Mouse (Mus musculus) splenic B cell, adult 2 months (primary cell): ENCODE data around the gene Zmynd15.

ENCODE experiments used
- DNase-seq: peaks from one replicate; pipeline ENCODE4 v3.0.0-alpha.2; 2011; ENCODE audit warnings: low read depth, low spot score
- H3K27me3 ChIP-seq: 2 replicates; pipeline ENCODE4 v1.6.1; 2012; ENCODE audit warnings: mild to moderate bottlenecking, low read length, moderate library complexity, mixed read lengths; ENCODE audit not compliant: control insufficient read depth, poor library complexity, insufficient read depth, severe bottlenecking
- H3K36me3 ChIP-seq: 2 replicates; pipeline ENCODE4 v1.6.1; 2012; ENCODE audit warnings: mild to moderate bottlenecking, low read length, moderate library complexity, mixed read lengths; ENCODE audit not compliant: control insufficient read depth, poor library complexity, insufficient read depth, severe bottlenecking

Zmynd15 gene

GRCm38 (mm10) chr11:70506962-70507515, 47.8 kb downstream of the Zmynd15 start:
- H3K36me3 ChIP-seq, result no peaks in the 10 kb centered on the region
- no peak for DNase-seq
- no peaks in the 10 kb centered on the region; the same call in 1 of the 2 replicates for H3K27me3 ChIP-seq

GRCm38 (mm10) chr11:70509753-70510564, 50.7 kb downstream of the Zmynd15 start:
- no peaks in the 10 kb centered on the region for H3K36me3 ChIP-seq
- no peaks in the 10 kb centered on the region for H3K27me3 ChIP-seq
- DNase-seq, result peak; percentile 79

- Histone ChIP-seq H3K27me3 (no peaks in the 10 kb centered on the region), H3K36me3 (no peaks in the 10 kb centered on the region)
- DNase-seq, result no peak
Measured at GRCm38 (mm10) chr11:70511242-70511641, 52.0 kb downstream of the Zmynd15 start.

- Histone ChIP-seq H3K36me3 (no peaks in the 10 kb centered on the region), H3K27me3 (no peaks in the 10 kb centered on the region)
- no peak for DNase-seq
Measured at GRCm38 (mm10) chr11:70511825-70512224, 52.6 kb downstream of the Zmynd15 start.

GRCm38 (mm10) chr11:70512709-70513342, 53.6 kb downstream of the Zmynd15 start:
- H3K27me3 ChIP-seq, result no peaks in the 10 kb centered on the region
- no peaks in the 10 kb centered on the region for H3K36me3 ChIP-seq
- no peak for DNase-seq

GRCm38 (mm10) chr11:70513520-70513919, 54.3 kb downstream of the Zmynd15 start:
- no peak for DNase-seq
- Histone ChIP-seq H3K36me3 (no peaks in the 10 kb centered on the region), H3K27me3 (no peaks in the 10 kb centered on the region)

- no peaks in the 10 kb centered on the region for H3K27me3 ChIP-seq
- no peaks in the 10 kb centered on the region for H3K36me3 ChIP-seq
- DNase-seq, result no peak
Measured at GRCm38 (mm10) chr11:70514288-70514687, 55.1 kb downstream of the Zmynd15 start, which contains the start of gene Vmo1. Gene Vmo1 (minus strand): TSS chr11:70514616.
